Comparison of ENCODE assay signal across 12 mouse cellular contexts in genomic region chr5:121184375-121184774, GRCm38 (mm10). TPM values are rescaled to one million over a fixed set of nuclear protein-coding genes. Genes with fewer than 3 reads are reported as not detected.
DNase-seq lines count a peak whose midpoint lies in the region; ATAC-seq and TF ChIP-seq lines count a peak whose summit lies in the region.
"Had no signal": no experiment of that assay in that cellular context is flagged by ENCODE, and none has a peak within 500 bp of the region (broad histone marks: within the 10 kb centered on the region; RNA-seq: fewer than 3 reads in every experiment).

No protein-coding gene starts in this region.

- H3K4me2 ChIP-seq in forebrain, embryonic 12.5 days: no peak overlapping the region
- H3K4me2 ChIP-seq in forebrain, postnatal 0 days (ENCODE audit: low read depth): no peak overlapping the region
- peak overlapping the region; percentile 43 for H3K4me2 ChIP-seq in heart, postnatal 0 days (ENCODE audit: low read depth, low read length)
- no peak overlapping the region for H3K4me2 ChIP-seq in neural tube, embryonic 13.5 days

- TF ChIP-seq CTCF in forebrain, postnatal 0 days (IDR thresholded peaks at IDR 0.05; ENCODE audit: low read depth): no peak
- TF ChIP-seq CTCF in heart, postnatal 0 days (IDR thresholded peaks at IDR 0.05; ENCODE audit: low read depth): no peak

- H3K27ac ChIP-seq in forebrain, embryonic 12.5 days: 0 out of 2 replicates have a peak overlapping the region, but pooled peaks have one; percentile 5
- H3K27ac ChIP-seq in forebrain, postnatal 0 days (ENCODE audit: low read depth, low read length): no peak overlapping the region
- peak overlapping the region; percentile 74 for H3K27ac ChIP-seq in heart, postnatal 0 days (ENCODE audit: low read depth)
- peak overlapping the region; percentile 23 for H3K27ac ChIP-seq in neural tube, embryonic 13.5 days (replicated peaks)

- 90% methylated on average over 2 of the region's 2 CpGs for WGBS in forebrain, embryonic 12.5 days
- 89% methylated on average over 2 of the region's 2 CpGs for WGBS in forebrain, postnatal 0 days
- 25% methylated on average over 2 of the region's 2 CpGs for WGBS in heart, postnatal 0 days
- WGBS in neural tube, embryonic 13.5 days: 70% methylated on average over 2 of the region's 2 CpGs

- TF ChIP-seq EP300 in heart, postnatal 0 days (IDR thresholded peaks at IDR 0.05; ENCODE audit: low read depth): no peak

- ATAC-seq in forebrain, embryonic 12.5 days (ENCODE audit: low FRiP score): no peak
- no peak for ATAC-seq in forebrain, postnatal 0 days
- ATAC-seq in heart, postnatal 0 days (ENCODE audit: insufficient read depth, low read depth): no peak
- ATAC-seq in megakaryocyte, adult 5-6 weeks (ENCODE audit: poor library complexity, severe bottlenecking): no peak
- no peak for ATAC-seq in neural tube, embryonic 13.5 days (ENCODE audit: low read depth)
- no peak for ATAC-seq in frontal cortex, adult (ENCODE audit: low TSS enrichment)

- peaks cover 66% of the 10 kb centered on the region for H3K4me1 ChIP-seq in forebrain, embryonic 12.5 days
- no peaks in the 10 kb centered on the region for H3K4me1 ChIP-seq in forebrain, postnatal 0 days (ENCODE audit: insufficient read depth)
- H3K4me1 ChIP-seq in heart, postnatal 0 days (ENCODE audit: control insufficient read depth, insufficient read depth): peaks cover 75% of the 10 kb centered on the region
- peaks cover 97% of the 10 kb centered on the region for H3K4me1 ChIP-seq in megakaryocyte, embryonic 14.5 days
- peaks cover 84% of the 10 kb centered on the region for H3K4me1 ChIP-seq in neural tube, embryonic 13.5 days (replicated peaks)

- no peaks in the 10 kb centered on the region for H3K27me3 ChIP-seq in forebrain, embryonic 12.5 days
- no peaks in the 10 kb centered on the region for H3K27me3 ChIP-seq in forebrain, postnatal 0 days (ENCODE audit: insufficient read depth, low read length)
- no peaks in the 10 kb centered on the region for H3K27me3 ChIP-seq in heart, postnatal 0 days (ENCODE audit: control insufficient read depth, insufficient read depth, low read length)
- H3K27me3 ChIP-seq in megakaryocyte, embryonic 14.5 days (replicated peaks): no peaks in the 10 kb centered on the region
- no peaks in the 10 kb centered on the region for H3K27me3 ChIP-seq in neural tube, embryonic 13.5 days

- no peak overlapping the region for H3K9ac ChIP-seq in forebrain, embryonic 12.5 days
- H3K9ac ChIP-seq in forebrain, postnatal 0 days: no peak overlapping the region
- H3K9ac ChIP-seq in heart, postnatal 0 days (replicated peaks; ENCODE audit: low read depth, low read length): 0 out of 2 replicates have a peak overlapping the region, but pooled peaks have one; percentile 24
- no peak overlapping the region for H3K9ac ChIP-seq in neural tube, embryonic 13.5 days

- H3K36me3 ChIP-seq in forebrain, embryonic 12.5 days (replicated peaks): no peaks in the 10 kb centered on the region
- H3K36me3 ChIP-seq in forebrain, postnatal 0 days (ENCODE audit: insufficient read depth): no peaks in the 10 kb centered on the region
- no peaks in the 10 kb centered on the region for H3K36me3 ChIP-seq in heart, postnatal 0 days (replicated peaks; ENCODE audit: control insufficient read depth, insufficient read depth, low read length)
- H3K36me3 ChIP-seq in megakaryocyte, embryonic 14.5 days (replicated peaks; ENCODE audit: low read length): peaks cover 74% of the 10 kb centered on the region
- H3K36me3 ChIP-seq in neural tube, embryonic 13.5 days: no peaks in the 10 kb centered on the region; the same call in 1 of the 2 replicates

- no peaks in the 10 kb centered on the region for H3K9me3 ChIP-seq in forebrain, embryonic 12.5 days
- no peaks in the 10 kb centered on the region for H3K9me3 ChIP-seq in forebrain, postnatal 0 days (ENCODE audit: low read length)
- H3K9me3 ChIP-seq in heart, postnatal 0 days (replicated peaks; ENCODE audit: control insufficient read depth, low read length): no peaks in the 10 kb centered on the region
- no peaks in the 10 kb centered on the region for H3K9me3 ChIP-seq in megakaryocyte, embryonic 14.5 days
- H3K9me3 ChIP-seq in neural tube, embryonic 13.5 days: no peaks in the 10 kb centered on the region

- no peak for DNase-seq in forebrain, postnatal 0 days
- DNase-seq in heart, postnatal 0 days (ENCODE audit: low spot score): no peak
- no peak for DNase-seq in heart, postnatal 4 days
- DNase-seq: adrenal gland, postnatal 25 days; kidney, adult 8-10 months; layer of hippocampus, adult 9-11 months; lung, adult 2 months had no signal

- H3K4me3 ChIP-seq in forebrain, embryonic 12.5 days (replicated peaks): no peak overlapping the region
- no peak overlapping the region for H3K4me3 ChIP-seq in forebrain, postnatal 0 days (ENCODE audit: low read depth, low read length)
- H3K4me3 ChIP-seq in heart, postnatal 0 days (ENCODE audit: low read depth, low read length): no peak overlapping the region
- H3K4me3 ChIP-seq in megakaryocyte, embryonic 14.5 days (replicated peaks): peak overlapping the region; percentile 88
- H3K4me3 ChIP-seq in neural tube, embryonic 13.5 days: no peak overlapping the region

RNA-seq across cellular contexts. Expression of gene Ptpn11, which starts 6.8 kb away (rescaled TPM):
- polyA plus RNA-seq in forebrain, embryonic 12.5 days (2016; fragmentation: Nextera tagmentation; extraction: Ambion mirVana): 26.3 and 26.4 TPM in 2 replicates
- total RNA-seq in forebrain, postnatal 0 days (2014; rRNA removed): 49.1 and 60.9 TPM in 2 replicates
- 21.4 and 25.5 TPM in 2 replicates for polyA plus RNA-seq in forebrain, postnatal 0 days (2015; fragmentation: Nextera tagmentation; extraction: Ambion mirVana)
- total RNA-seq in heart, postnatal 0 days (2014; rRNA removed; ENCODE audit: low replicate concordance): 45.0 and 45.5 TPM in 2 replicates
- polyA plus RNA-seq in heart, postnatal 0 days (2015; fragmentation: Nextera tagmentation; extraction: Ambion mirVana): 23.9 and 24.7 TPM in 2 replicates
- total RNA-seq in heart, postnatal 4 days (2021): 100 to 1,000 TPM in 1 of 2 experiments, 10 to 100 TPM in 1; 99.0 to 107 TPM
- 45.4 and 67.9 TPM in 2 replicates for polyA plus RNA-seq in megakaryocyte, embryonic 14.5 days (2012; ENCODE audit: insufficient read depth, low replicate concordance)
- 20.1 and 20.2 TPM in 2 replicates for total RNA-seq in megakaryocyte, adult 5-6 weeks (2015)
- total RNA-seq in megakaryocyte, adult 5-6 weeks (2017): 37.8 and 40.9 TPM in 2 replicates
- 17.2 and 19.4 TPM in 2 replicates for polyA plus RNA-seq in neural tube, embryonic 13.5 days (2015; fragmentation: Nextera tagmentation; extraction: Ambion mirVana)

RNA-seq across cellular contexts. Expression of gene Rpl6, which starts 19.9 kb away (rescaled TPM):
- 479 and 481 TPM in 2 replicates for polyA plus RNA-seq in forebrain, embryonic 12.5 days (2016; fragmentation: Nextera tagmentation; extraction: Ambion mirVana)
- total RNA-seq in forebrain, postnatal 0 days (2014; rRNA removed): 672 and 863 TPM in 2 replicates
- polyA plus RNA-seq in forebrain, postnatal 0 days (2015; fragmentation: Nextera tagmentation; extraction: Ambion mirVana): 359 and 435 TPM in 2 replicates
- total RNA-seq in heart, postnatal 0 days (2014; rRNA removed; ENCODE audit: low replicate concordance): 472 and 482 TPM in 2 replicates
- 287 and 306 TPM in 2 replicates for polyA plus RNA-seq in heart, postnatal 0 days (2015; fragmentation: Nextera tagmentation; extraction: Ambion mirVana)
- total RNA-seq in heart, postnatal 4 days (2021): 100 to 1,000 TPM; 820 to 822 TPM
- polyA plus RNA-seq in megakaryocyte, embryonic 14.5 days (2012; ENCODE audit: insufficient read depth, low replicate concordance): 95.5 and 547 TPM in 2 replicates
- total RNA-seq in megakaryocyte, adult 5-6 weeks (2015): 1,545 and 1,566 TPM in 2 replicates
- 945 and 954 TPM in 2 replicates for total RNA-seq in megakaryocyte, adult 5-6 weeks (2017)
- polyA plus RNA-seq in neural tube, embryonic 13.5 days (2015; fragmentation: Nextera tagmentation; extraction: Ambion mirVana): 425 and 431 TPM in 2 replicates

RNA-seq across cellular contexts. Expression of gene Hectd4, which starts 35.6 kb away (rescaled TPM):
- polyA plus RNA-seq in forebrain, embryonic 12.5 days (2016; fragmentation: Nextera tagmentation; extraction: Ambion mirVana): 13.2 and 13.3 TPM in 2 replicates
- total RNA-seq in forebrain, postnatal 0 days (2014; rRNA removed): 75.6 and 107 TPM in 2 replicates
- polyA plus RNA-seq in forebrain, postnatal 0 days (2015; fragmentation: Nextera tagmentation; extraction: Ambion mirVana): 8.3 and 14.0 TPM in 2 replicates
- 18.8 and 19.5 TPM in 2 replicates for total RNA-seq in heart, postnatal 0 days (2014; rRNA removed; ENCODE audit: low replicate concordance)
- 1.8 and 2.0 TPM in 2 replicates for polyA plus RNA-seq in heart, postnatal 0 days (2015; fragmentation: Nextera tagmentation; extraction: Ambion mirVana)
- total RNA-seq in heart, postnatal 4 days (2021): 10 to 100 TPM; 22.7 to 25.8 TPM
- 8.6 and 14.0 TPM in 2 replicates for polyA plus RNA-seq in megakaryocyte, embryonic 14.5 days (2012; ENCODE audit: insufficient read depth, low replicate concordance)
- total RNA-seq in megakaryocyte, adult 5-6 weeks (2015): 12.0 and 17.0 TPM in 2 replicates
- total RNA-seq in megakaryocyte, adult 5-6 weeks (2017): 8.6 and 15.2 TPM in 2 replicates
- 14.7 and 17.3 TPM in 2 replicates for polyA plus RNA-seq in neural tube, embryonic 13.5 days (2015; fragmentation: Nextera tagmentation; extraction: Ambion mirVana)
